Mouse (Mus musculus) macrophage (primary cell): Measurements from ENCODE around the gene Slc35e3. TPM values are rescaled to one million over a fixed set of nuclear protein-coding genes. Genes with fewer than 3 reads are reported as not detected.

Experiments used
- H3K27ac ChIP-seq: fragments of 350-480 bp; formaldehyde crosslinking; 2 replicates; pipeline ENCODE4 v1.9.0; 2021
- H3K36me3 ChIP-seq: fragments of 350-480 bp; formaldehyde crosslinking; 2 replicates; pipeline ENCODE4 v1.9.0; 2021; ENCODE audit errors: inconsistent target
- H3K4me3 ChIP-seq: fragments of 350-480 bp; formaldehyde crosslinking; 2 replicates; pipeline ENCODE4 v1.9.0; 2021; ENCODE audit errors: inconsistent target
- H3K79me2 ChIP-seq: fragments of 350-480 bp; formaldehyde crosslinking; 2 replicates; pipeline ENCODE4 v1.9.0; 2021; ENCODE audit errors: inconsistent target
- WGBS: methylation state at CpG from one replicate; pipeline ENCODE4 v1.1.7; 2026; ENCODE audit warnings: inconsistent platforms; ENCODE audit not compliant: missing documents; 5-methylcytosine and 5-hydroxymethylcytosine counted together
- polyA plus RNA-seq: library from polyadenylated mRNA; stranded (reverse); fragments of 250-400 nt; gene quantifications from 3 replicates; pipeline ENCODE4 v1.2.4, GENCODE M21; 2018; ENCODE audit warnings: inconsistent platforms

Gene Slc35e3
- polyA plus RNA-seq, 1 experiment from 2014 or later: 6.8 TPM

DNA sequence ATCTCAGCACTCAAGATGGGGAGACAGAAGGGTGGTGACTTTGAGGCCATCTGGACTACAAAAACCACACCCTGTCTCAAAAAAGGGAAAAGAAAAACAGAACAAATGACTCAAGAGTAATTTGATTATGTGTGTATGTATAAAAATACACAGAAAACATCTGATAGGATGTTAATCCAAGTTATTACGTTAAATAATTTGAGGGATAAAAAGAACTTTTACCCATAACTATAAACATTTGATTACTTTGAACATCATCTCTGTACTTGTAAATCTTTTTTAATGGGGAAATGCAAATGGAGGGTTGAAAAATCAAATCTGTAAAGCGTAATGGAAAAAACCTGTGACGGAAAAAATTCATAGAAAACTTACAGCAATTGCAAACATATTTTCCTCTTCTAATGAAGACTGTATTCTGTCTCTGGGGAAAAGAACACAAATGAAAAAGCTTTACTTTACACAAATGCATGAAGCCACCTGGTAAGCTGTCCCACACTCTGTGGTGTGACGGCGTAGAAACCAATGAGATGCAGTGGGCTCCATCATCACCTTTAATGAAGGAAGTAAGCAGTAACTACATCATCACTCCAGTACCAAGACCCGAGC lies 34.2 kb upstream of the Slc35e3 start:
- 78% methylated on average over 6 of the region's 6 CpGs for WGBS
- H3K36me3 ChIP-seq: peaks cover 28% of the 10 kb centered on the region; the same call in 1 of the 2 replicates
- no peak overlapping the region for H3K4me3 ChIP-seq
- no peak overlapping the region for H3K27ac ChIP-seq
- no peaks in the 10 kb centered on the region for H3K79me2 ChIP-seq

DNA sequence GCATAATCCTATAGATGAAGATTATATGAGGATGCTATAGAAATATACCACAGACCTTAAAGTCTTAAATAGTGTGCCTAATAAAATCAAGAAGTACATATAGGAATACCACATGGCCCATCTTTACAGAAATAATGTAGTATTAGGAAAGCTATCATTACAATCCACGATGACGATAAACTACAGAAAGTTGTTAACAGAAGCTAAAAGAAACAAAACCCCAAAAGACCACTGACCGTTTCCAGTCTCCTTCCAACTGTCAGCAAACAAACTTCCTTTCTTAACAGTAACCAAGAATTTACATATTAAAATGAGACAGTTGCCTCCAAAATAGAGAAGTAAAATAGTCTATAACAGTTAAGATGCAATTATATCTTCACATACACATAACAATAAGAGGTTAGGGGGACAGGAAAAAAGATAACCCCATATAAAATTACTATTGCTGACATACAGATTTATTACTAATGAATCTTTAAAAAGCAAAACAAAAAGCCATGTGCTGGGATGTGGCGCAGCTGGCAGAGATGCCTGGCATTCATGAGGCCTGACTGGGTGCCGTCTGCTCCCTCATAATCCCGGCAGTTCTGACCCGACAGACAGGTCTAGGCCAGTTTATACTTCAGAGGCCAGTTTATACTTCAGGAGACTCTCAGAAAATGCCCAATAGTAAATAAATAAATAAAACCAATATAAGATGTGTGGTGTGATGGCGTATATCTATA lies 33.6 kb upstream of the Slc35e3 start:
- Histone ChIP-seq H3K27ac (no peak overlapping the region), H3K4me3 (no peak overlapping the region), H3K79me2 (no peaks in the 10 kb centered on the region), H3K36me3 (peaks cover 32% of the 10 kb centered on the region; the same call in 1 of the 2 replicates)
- 48% methylated on average over 8 of the region's 8 CpGs for WGBS

DNA sequence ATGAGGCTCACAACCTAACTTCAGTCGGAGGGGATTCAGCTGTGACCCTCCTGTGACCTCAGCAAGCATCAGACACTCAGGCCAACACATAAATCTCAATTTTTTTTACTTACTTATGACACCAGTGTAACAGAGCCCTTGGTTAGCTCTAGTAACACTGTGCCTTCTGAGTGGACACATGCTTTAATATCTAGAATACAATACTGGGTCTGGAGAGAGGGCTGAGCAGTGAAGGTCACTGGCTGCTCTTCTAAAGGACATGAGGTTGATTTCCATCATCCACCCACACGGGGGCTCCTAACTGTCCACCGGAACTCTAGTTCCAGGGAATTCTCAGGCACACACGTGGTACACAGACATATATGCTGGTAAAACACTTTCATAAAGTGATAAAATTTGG lies 32.8 kb upstream of the Slc35e3 start:
- Histone ChIP-seq H3K27ac (no peak overlapping the region), H3K4me3 (no peak overlapping the region), H3K79me2 (no peaks in the 10 kb centered on the region), H3K36me3 (peaks cover 36% of the 10 kb centered on the region; the same call in 1 of the 2 replicates)
- WGBS: 84% methylated on average over 4 of the region's 4 CpGs

DNA sequence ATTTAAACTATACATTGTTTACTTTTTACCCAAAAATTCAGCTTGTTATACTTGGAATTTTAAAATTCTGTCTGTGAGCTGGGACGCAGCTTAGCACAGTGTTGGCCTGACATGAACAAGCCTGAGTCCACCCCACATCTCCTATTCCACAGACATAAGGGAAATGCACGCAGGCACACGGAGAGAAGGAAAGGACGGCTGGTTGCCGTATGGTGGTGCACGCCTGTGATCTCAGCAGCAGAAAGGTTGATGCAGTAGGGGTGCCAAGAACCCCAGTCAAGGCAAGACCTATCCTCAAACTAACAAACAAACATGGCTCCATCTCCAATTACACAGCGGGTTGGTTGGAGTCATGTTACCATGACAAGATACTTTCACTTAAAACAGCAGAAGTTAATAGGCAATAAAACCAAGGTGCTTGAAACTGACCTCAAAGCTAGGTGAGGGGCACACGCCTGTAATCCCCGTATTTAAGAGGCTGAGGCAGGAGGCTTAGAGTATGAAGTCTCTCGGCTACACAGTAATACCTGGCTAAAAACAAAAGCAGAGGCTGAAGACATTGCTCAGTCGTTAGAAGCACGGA lies 32.3 kb upstream of the Slc35e3 start:
- Histone ChIP-seq H3K27ac (no peak overlapping the region), H3K79me2 (no peaks in the 10 kb centered on the region), H3K4me3 (no peak overlapping the region), H3K36me3 (peaks cover 36% of the 10 kb centered on the region; the same call in 1 of the 2 replicates)
- WGBS: 94% methylated on average over 12 of the region's 12 CpGs

DNA sequence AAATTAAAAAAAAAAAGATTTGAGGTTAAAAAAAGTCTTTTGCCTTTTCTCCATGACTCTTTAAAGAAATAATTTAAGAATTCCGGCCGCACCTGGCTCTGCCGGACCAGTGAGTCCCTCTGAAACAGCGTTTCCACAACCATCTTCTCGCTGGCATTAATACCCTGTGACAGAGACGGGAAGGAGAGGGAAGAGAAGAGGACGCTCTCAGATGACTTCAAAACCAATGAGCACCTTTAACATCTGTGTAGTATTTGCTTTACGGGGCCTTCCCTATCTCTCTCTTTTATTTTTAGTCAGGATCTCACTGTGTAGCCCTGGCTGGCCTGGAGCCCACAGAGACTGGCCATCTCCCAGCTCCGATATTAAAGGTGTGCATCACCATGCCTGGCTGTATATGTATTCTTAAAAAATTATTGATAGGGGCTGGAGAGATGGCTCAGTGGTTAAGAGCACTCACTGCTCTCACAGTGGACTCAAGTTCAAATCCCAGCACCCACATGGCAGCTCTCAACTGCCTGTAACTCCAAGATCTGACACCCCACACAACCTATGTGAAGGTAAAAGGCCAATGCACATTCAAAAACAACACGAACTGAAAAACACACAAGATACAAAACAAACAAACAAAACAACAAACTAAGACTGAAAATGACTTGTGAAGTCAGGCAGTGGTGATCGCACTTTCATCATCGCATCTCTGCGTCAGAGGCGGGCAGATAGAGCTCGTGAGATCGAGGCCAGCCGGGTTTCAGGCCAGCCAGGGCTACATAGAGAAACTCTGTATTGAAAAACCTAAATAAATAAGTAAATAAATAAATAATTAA lies 31.5 kb upstream of the Slc35e3 start:
- no peak overlapping the region for H3K27ac ChIP-seq
- WGBS: 95% methylated on average over 17 of the region's 17 CpGs
- no peaks in the 10 kb centered on the region for H3K79me2 ChIP-seq
- peaks cover 43% of the 10 kb centered on the region; the same call in 1 of the 2 replicates for H3K36me3 ChIP-seq
- no peak overlapping the region for H3K4me3 ChIP-seq

DNA sequence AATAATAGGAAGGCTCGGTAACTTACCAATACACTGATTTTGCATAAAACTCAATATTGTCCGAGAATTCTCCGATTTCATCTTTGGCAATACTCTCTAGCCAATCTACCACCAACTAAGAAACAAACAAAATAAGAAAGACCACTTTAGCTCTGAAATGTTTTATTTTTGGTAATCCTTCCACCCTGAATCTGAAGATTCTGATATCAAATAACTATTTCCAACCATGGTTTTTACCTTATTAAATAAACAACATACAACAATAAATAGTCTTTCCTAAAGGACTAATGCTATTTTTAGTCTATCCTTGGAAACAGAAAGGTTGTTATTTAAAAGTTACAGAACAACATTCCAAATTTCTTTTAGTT lies 30.9 kb upstream of the Slc35e3 start:
- H3K36me3 ChIP-seq: peaks cover 49% of the 10 kb centered on the region; the same call in 1 of the 2 replicates
- no peak overlapping the region for H3K4me3 ChIP-seq
- no peaks in the 10 kb centered on the region for H3K79me2 ChIP-seq
- 94% methylated on average over 3 of the region's 3 CpGs for WGBS
- H3K27ac ChIP-seq: no peak overlapping the region

DNA sequence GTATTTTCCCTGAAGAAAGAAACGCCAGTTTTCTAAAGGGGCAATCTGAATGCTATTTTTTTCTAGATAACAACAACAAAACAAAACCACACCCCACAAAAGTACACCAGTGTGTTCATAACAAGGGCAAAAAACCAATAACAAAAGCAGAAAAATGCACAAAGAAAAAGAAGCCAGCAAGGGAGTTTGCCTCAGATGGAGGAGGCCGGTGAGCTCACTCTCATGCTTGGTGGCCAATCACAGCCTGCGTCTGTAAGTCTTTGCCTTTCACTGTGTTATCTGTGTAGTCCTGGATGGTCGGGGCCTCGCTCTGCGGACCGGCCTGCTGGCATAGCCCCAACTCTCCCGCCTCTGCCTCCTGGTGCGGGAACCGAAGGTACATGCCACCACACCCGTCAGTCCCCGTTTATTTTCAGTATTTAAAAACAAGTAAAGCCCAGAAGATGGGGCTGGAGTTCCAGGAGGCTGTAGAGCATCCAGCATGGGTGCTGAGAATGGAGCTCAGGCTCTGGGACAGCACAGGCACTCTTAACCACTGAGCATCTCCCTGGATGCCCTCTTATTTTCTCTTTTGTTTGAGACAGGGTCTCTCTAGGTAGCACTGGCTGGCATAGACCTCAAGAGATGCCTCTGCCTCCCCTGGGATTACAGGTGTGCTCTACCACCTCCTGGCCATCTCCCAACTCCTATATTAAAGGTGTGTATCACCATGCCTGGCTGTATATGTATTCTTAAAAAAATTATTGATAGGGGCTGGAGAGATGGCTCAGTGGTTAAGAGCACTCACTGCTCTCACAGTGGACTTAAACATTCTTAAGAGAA lies 30.3 kb upstream of the Slc35e3 start:
- H3K4me3 ChIP-seq: no peak overlapping the region
- 90% methylated on average over 11 of the region's 12 CpGs for WGBS
- no peak overlapping the region for H3K27ac ChIP-seq
- no peaks in the 10 kb centered on the region for H3K79me2 ChIP-seq
- peaks cover 48% of the 10 kb centered on the region; the same call in 1 of the 2 replicates for H3K36me3 ChIP-seq

DNA sequence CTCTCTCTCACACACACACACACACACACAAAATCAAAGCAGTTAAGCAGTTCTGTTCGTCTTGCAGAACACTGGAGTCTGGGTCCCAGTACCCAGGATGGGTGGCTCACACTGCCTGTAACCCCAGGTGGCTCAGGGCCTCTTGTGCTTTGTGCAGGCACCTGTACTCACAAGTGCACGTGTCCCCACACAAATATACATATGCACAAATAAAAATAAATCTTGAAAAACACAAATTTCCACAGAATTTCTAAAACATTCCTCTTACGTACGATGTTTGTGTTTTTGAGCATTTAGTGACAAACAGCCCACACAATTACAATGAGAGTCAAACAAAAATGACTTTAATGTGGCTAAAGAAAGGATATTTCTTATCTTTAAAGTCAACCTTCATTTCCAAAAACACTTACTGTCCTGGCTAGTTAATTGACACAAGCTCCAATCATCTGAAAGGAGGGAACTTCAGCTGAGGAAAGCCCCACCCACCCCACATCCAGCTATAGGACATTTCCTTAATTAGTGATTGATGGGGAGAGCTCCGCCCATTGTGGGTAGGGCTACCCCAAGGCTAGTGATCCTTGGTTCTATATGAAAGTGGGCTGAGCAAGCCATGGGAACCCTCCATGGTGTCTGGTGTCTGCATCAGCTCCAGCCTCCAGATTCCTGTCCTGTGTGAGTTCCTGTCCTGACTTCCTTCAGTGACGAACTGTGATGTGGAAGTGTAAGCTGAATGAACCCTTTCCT lies 29.4 kb upstream of the Slc35e3 start:
- 87% methylated on average over 6 of the region's 6 CpGs for WGBS
- Histone ChIP-seq H3K27ac (no peak overlapping the region), H3K36me3 (peaks cover 38% of the 10 kb centered on the region; the same call in 1 of the 2 replicates), H3K4me3 (no peak overlapping the region), H3K79me2 (no peaks in the 10 kb centered on the region)

DNA sequence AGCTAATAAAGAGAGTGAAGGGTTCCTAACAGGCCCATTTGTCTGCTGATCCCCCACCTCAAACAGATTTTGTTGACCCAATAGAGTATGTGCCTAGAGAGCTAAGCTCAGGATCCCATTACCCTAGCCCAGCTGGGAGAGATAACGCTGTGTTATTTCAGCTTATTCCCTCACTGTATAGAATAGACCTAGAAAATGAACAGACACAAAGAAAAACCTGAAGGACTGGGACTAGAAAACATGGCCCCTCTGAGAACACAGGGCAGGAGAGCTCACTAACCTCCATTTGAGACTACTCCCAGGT lies 28.6 kb upstream of the Slc35e3 start:
- Histone ChIP-seq H3K79me2 (no peaks in the 10 kb centered on the region), H3K27ac (no peak overlapping the region), H3K4me3 (no peak overlapping the region), H3K36me3 (peaks cover 43% of the 10 kb centered on the region; the same call in 1 of the 2 replicates)
- 90% methylated on average over 1 of the region's 1 CpGs for WGBS

DNA sequence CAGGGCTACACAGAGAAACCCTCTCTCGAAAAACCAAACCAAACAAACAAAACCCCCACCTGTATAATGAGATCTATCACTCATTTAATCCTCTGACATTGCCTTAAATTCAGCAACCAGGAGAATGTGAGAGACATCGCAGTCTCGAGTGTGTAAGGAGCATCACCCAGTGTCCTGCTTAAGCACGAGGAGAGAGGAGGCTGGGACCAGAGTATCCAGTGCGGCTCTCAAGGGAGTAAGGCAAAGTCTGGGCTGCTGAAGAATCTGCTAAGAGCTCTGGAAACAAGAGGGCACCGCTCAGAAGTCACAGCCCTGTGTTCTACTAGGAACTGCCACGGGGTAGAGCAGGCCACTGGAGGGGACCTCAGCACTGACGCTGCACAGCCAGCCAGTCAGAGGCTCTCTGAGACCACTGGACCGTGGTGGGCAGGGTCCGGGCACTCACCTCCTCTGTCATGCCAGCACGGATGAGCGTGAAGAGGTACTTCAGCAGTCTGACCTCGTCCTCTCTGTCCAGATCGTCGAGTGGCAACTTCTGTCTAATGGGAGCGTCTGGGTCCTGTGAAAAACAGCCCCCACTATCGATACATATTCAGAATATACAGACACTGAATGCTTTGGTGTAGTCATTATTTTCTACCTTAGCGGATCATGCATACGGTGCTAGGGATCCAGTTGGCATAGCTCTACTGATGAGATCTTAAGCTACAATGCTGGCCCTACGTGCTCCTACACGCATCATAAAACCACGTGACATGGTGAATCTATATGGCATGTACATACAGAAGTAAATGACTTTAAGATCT lies 28.0 kb upstream of the Slc35e3 start:
- H3K4me3 ChIP-seq: no peak overlapping the region
- no peak overlapping the region for H3K27ac ChIP-seq
- H3K36me3 ChIP-seq: peaks cover 43% of the 10 kb centered on the region; the same call in 1 of the 2 replicates
- WGBS: 95% methylated on average over 22 of the region's 22 CpGs
- no peaks in the 10 kb centered on the region for H3K79me2 ChIP-seq

DNA sequence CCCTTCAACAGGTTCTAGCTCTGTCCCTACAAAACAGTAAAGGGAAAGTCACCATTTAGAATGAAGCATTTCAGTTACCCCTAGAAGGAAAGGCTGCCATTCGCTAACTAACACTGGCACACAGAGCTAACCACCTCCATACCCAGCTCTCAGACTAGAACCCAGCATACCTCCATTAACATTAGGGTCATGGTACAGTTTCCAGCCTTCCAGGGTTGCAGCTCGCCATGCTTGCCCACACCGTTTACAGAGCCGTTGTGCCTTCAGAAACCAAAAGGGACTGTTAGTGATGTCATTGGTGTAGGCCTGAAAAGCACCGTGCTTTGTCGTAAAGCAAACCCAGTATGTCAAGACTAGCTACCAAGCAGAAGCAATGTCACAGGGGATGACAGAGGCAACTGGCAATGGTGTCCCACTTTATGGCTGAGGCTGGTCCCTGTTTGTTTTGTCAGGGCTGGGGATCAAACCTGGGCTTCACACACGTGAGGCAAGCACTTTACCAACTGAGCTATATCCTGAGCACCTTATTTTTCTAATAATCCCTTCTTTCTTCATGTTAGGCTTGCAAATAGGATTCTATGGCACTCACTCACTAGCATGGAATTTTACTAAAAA lies 27.0 kb upstream of the Slc35e3 start:
- Histone ChIP-seq H3K4me3 (no peak overlapping the region), H3K36me3 (peaks cover 46% of the 10 kb centered on the region; the same call in 1 of the 2 replicates), H3K79me2 (no peaks in the 10 kb centered on the region), H3K27ac (no peak overlapping the region)
- 95% methylated on average over 7 of the region's 7 CpGs for WGBS

DNA sequence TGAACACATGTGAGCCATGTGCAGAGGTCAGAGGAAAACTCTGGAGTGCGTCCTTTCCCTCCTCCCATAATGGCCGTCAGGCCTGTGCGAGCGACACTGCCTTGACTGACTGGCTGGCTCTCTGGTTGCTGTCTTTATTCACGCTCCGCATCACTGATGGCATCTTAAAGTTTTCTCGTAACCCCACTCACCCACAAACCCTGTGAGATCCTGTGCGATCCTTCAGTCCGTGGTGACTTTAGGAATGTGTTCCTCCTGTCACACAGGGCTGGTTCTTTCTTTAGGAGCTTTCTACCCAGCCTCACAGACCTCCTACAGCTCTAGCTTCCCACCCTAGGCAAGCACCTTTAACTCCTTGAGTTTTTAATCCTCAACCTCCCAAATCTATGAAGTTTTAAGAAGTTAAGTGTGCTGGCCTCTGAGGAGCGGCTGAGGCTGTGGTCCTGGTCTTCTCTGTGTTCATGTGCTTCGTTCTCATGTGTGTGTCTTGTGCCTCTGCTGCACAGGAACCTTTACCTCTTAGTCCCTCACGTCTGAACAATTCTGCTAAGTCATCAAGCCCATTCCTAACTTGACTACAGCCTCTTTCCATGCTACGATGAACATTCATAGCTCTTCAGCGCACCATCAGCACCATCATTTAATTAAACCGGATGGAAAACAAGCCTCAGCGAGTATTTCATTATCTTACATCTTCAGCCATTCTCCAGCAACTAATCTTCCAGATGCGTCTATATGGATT lies 26.4 kb upstream of the Slc35e3 start:
- H3K36me3 ChIP-seq: peaks cover 52% of the 10 kb centered on the region; the same call in 1 of the 2 replicates
- H3K4me3 ChIP-seq: no peak overlapping the region
- H3K27ac ChIP-seq: no peak overlapping the region
- WGBS: 96% methylated on average over 17 of the region's 17 CpGs
- no peaks in the 10 kb centered on the region for H3K79me2 ChIP-seq
